Mouse (Mus musculus): ENCODE measurements at regions not wholly inside any gene's neighbourhood (a gene's known extent, or its start where the extent isn't known, plus 50 kb on each side); places are given as distances from the start of the nearest gene placed in this dataset.

DNA sequence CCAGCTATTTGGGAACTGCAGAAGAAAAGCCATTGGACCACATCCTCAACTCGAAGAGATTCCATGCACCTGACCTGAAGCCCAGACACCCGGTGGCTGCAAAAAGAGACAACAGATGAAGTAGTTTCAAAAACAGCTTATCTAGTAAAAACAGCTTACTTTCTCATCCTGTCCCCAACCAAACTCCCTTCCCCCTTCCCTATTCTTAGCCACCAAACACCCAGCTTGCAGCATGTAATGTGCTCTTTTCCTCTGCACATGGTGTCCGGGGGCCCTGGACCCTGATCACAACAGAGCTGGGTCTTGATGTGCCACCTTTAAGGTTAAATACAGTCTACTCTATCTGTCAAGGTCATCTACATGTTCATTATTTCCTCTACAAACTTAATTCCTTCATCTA is 199.7 kb upstream of the Zc3h12c start:
- no peak for TF ChIP-seq CTCF (IDR thresholded peaks at IDR 0.05; ENCODE audit: low read depth)
- no peak for TF ChIP-seq EP300 (IDR thresholded peaks at IDR 0.05; ENCODE audit: low read depth)
